Mouse (Mus musculus) neutrophil, adult 5-6 weeks (primary cell): ENCODE data around the gene Eif3f. TPM values are rescaled to one million over a fixed set of nuclear protein-coding genes. Genes with fewer than 3 reads are reported as not detected.

Experiments
- ATAC-seq: fragments of 151-379, 151-347 bp; 2 replicates; pipeline ENCODE4 v1.8.0; 2017; ENCODE audit warnings: mild to moderate bottlenecking, moderate TSS enrichment; ENCODE audit not compliant: insufficient number of reproducible peaks, poor library complexity, low FRiP score, severe bottlenecking; ENCODE audit errors: extremely low read depth
- total RNA-seq: library from RNA; stranded (forward); fragments of 200-1000 nt; gene quantifications from 2 replicates; pipeline ENCODE4 v1.2.3, GENCODE M21; 2017

The Eif3f gene
- total RNA-seq: 72.0 and 82.4 TPM in 2 replicates

DNA sequence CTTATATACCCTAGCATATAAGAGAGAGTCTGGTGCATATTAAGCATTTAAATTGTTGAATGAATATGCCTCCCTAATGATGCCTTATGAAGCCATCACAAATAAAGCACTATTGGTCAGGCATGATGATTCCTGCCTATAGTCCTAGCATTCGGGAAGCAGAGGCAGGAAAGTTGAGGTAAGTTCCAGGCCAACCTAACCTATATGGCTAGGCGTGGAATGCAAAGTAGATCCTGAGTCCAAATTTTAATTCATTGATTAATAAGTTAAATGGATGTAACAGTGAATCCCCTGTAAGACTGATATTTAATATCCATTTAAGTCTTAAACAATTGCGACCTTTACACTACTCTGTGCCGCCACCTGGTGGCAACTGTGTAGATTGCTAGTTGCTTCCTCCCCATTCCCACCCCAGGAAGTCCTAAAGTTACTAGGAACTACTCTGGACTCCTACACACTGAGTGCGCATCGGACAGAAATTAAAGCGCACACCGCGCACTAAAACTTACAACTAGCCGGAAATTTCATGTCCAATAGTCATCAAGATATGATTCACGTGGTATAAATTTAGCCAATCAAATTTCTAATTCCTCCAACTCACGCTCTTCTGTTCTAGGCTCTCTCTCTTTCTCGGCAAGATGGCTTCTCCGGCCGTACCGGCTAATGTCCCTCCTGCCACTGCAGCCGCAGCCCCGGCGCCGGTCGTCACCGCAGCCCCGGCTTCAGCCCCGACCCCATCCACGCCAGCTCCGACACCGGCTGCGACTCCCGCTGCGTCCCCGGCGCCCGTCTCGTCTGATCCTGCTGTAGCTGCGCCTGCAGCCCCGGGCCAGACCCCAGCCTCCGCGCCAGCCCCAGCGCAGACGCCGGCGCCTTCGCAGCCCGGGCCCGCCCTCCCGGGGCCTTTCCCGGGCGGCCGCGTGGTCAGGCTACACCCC lies at the start of gene Eif3f:
Eif3f (plus strand) TSS at position 624 of the 938 bp plus-strand sequence.
- peak; percentile 95 for ATAC-seq

DNA sequence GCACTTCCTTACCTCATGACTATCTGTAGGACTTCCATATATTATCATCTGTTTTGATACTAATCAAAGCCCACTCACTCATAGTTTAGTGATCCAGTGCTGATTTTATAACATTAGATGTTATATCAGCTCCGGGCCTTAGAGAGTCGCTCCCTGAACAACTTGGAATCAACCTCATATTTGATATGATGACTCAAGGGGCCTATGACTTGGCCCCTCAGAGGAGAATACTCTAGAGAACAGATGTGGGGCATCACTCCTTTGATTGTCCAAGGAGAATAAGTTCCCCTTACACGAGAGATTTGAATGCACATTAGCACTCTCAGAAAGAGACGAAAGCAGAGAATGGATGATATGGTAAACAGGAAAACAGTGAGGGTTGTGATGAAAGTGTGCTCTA lies 49.3 kb upstream of the Eif3f start, which contains the start of gene Olfr518:
Olfr518 (minus strand) TSS at position 101 of the 400 bp plus-strand sequence.
- ATAC-seq: no peak

DNA sequence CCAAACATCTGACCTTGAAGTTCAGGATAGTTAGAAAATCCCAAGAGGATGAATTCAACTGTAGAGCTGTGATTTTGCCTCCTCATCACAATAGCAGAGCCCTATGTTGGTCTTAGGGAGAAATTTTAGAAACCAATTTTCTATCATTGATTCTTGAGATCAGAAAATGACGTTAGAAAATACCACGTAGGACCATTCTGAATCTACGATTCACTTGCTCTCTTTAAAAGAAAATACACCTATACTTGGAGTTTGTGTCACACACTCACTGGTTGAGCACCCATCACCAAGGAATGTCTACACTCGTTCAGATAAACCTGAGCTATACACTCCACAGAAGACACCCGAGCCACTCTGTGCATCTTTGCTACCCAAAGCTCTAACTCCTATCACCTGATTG lies 39.9 kb upstream of the Eif3f start, which contains the start of gene Olfr519:
Olfr519 (minus strand) TSS at position 101 of the 400 bp plus-strand sequence.
- no peak for ATAC-seq

DNA sequence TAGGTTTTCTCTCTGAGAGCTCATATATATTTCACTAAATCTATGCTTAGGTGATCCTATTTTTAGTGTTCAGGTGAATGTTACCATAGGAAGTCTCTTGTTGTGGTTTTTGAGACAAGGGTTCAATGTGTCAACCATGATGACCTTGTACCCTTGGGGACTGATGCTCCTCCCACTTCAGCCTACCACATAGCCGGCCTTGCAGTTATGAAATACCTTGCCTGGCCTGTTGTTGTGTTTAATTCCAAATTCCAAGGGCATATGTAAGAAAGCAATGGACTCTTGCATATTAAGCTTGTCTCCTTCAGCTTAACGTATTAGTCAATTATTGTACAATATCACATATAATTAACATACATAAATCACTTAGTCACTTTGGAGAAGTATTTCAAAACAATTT lies 30.2 kb upstream of the Eif3f start:
- ATAC-seq: no peak

DNA sequence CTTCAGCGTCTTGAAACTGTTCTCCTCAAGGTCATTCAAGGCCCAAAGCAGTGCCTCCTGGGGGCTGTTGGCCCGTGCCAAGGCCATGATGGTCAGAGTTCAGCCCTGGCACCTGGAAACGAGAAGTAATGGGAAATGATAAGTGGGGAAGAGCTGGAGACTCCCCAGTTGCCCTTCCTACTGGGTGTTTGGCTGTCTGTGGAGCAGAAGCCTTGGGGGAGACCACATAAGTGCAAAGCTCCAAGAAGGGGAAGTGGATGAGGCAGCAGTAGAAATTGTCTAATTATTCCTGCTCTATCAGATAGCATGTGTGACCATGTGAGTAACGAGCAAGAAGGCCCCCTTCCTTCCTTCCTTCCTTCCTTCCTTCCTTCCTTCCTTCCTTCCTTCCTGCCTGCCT lies 7.2 kb upstream of the Eif3f start:
- ATAC-seq: no peak

DNA sequence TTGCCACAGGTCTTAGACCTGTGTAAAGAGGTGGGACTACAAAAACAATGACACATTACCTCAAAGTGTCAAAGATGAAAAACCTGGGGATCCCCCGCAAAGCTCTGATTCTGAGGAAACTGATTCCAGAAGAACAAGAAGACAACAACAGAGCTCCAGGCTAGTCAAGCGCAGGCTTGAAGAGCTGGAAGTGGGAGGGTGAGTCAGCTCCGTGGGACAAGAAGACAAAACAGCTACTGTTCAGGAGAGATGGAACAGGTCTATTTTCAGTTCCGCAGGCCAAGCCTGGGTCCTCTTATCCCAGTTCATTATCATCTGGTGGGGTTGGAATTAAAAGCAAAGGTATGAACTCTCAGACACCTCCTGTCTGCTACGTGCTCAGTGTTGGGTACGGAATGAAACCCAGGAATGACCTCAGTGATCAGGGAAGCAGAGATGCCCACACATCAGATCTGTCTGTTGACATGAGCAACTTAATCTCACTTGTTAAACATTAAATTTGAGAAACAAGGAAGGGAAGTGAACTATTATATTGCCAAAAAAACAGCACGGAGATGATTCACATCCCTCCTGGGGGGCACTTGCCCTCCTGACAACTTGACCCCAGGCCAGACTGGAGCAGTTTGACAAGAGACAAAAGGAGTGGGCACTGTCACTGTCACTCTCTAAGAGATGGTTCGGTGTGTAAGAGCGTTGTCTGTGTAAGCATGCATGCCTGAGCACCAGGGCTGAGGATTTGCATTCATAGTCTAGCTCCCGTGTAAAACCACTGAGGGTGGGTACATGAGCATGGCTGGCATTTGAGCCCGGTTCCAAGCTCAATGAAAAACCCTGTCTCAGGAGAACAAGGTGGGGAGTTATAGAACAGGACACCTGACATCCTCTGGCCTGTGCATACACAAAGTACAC lies 5.7 kb upstream of the Eif3f start:
- ATAC-seq: no peak

DNA sequence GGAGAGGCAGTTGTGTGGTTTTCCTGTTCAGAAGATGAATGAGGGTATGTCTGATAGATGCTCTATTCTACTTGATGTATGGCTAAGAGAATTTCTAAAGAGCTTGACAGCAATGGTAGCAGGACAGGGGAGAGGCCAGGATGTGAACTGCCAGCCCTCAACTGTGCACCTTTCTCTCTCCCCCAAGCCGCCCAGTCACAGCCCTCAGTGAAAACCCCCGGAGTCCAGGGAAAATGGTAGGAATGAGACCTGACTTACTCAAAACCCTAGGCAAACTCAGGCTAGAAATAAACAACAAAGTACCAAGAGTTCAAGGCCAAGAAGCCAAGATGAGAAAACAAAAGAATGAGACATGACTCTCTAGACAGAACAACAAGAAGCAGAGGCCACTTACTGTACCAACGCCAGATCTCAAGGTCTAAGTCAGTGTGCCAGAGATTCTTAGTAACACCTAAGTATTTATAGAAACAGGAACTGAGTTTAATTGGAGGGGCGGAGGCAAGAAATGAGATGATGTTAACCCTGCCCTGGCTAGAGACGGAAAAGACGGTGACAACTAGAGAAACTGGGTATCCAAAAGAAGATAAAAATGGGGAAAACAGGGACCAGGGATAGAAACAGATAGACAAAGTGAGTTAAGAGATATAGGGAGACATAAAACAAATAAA lies 4.4 kb upstream of the Eif3f start, which contains the start of gene Nlrp10:
Nlrp10 (minus strand) TSS at position 453 of the 668 bp plus-strand sequence.
- peak; percentile 33; the same call in 1 of the 2 replicates for ATAC-seq

DNA sequence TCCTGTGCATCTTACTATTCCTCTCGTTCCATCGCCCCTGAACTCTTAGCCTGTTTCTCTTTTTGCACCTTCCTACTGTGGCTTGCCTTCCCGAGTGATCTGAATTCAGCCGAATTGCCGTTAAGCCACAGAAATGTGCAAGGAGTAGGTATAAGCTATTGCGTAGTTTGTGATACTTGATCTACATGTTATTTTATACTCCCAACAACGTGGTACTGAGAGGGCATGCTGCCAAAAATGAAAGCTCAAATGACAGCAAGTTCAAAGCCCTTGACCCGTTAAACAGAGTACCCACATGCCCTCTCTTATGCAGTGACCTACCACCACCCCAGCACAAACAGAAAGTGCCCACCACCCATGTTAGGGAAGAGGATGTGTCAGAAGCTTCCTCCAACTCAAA lies 619 bp downstream of the Eif3f start:
- no peak for ATAC-seq

DNA sequence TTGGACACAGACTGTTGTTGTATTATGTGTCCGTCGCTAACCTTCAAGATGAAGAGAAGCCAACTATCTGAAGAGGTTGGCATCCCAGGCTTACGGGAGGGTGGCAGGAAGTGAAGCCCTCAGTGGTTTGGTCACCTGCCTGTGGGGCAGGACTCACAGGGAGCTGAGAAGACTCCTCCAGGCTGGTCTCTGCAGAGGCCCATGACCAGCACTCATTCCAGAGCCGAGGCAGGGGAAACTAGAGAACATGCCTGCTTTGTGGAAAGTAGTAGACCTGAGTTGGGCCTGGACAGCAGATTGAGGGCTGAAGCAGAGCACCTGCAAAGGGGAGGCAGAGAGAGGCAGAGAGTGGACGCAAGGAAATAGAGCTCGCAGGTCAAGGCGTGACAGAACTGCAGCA lies 1.2 kb downstream of the Eif3f start:
- ATAC-seq: no peak

DNA sequence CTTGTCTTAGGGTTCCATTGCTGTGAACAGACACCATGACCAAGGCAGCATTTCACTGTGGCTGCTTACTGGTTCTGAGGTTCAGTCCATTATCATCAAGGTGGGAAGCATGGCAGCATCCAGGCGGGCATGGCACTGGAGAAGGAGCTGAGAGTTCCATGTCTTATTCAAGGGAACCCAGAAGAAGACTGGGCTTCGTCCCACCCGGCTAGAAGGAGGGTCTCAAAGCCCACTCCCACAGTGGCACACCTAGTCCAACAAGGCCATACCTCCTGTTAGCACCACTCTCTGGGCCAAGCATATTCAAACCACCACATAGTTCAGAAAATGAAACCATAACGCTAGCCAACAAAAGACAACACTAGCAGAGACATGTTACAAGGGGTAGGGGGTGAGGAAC lies 2.4 kb downstream of the Eif3f start:
- ATAC-seq: no peak

DNA sequence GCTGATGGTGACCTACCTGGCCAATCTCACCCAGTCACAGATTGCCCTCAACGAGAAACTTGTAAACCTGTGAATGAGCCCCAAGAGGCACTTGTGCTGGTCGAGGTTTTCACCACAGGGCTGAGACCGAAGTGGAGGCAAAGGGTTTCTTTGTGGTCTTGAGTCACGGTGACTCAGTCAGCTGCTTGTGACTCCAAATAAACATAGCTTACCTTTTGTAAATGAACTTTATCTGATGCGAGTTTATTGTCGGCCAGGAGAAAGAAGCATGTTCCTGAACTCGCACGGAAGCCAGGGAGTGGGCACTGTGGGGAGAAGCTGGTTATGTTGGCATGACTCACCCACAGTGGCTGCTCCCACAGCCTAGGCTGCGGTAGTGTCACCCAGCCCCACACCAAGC lies 7.2 kb downstream of the Eif3f start:
- no peak for ATAC-seq

DNA sequence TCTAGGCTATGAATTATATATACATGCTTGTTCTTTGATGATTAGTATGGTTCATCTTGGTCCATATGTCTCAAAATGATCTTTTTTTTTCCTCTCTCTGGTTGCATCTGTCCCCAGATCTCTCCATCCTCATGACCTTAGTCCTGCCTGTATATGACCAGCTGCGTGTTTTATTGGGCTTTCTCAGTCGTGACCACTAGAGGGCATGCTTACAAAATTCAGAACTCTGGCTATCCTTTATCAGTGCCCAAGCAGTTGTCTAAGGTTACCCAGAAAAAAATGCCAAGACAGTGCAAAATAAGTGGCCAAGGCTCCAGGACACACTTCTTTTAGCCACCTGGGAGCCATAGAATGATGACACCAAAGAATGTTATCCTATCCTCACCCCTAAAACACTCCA lies 9.8 kb downstream of the Eif3f start:
- ATAC-seq: peak; percentile 54; the same call in 1 of the 2 replicates

DNA sequence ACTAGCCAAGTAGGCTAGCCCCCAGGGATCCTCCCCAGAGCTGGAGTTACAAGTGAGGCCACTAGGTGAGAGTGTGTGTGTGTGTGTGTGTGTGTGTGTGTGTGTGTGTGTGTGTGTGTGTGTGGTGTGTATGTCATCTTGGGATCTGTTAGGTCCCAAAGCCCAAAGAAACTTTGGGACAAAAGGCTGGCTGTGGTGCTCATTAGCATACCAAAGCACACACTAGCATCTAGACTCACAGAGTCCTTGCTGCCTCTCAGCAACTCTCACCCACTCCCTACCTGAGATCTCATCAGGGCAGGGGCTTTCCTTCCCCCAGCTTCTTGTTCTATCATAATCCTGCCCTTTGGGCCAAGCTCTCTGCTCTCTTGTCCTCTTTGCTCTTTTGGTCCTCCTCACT lies 14.4 kb downstream of the Eif3f start:
- no peak for ATAC-seq

DNA sequence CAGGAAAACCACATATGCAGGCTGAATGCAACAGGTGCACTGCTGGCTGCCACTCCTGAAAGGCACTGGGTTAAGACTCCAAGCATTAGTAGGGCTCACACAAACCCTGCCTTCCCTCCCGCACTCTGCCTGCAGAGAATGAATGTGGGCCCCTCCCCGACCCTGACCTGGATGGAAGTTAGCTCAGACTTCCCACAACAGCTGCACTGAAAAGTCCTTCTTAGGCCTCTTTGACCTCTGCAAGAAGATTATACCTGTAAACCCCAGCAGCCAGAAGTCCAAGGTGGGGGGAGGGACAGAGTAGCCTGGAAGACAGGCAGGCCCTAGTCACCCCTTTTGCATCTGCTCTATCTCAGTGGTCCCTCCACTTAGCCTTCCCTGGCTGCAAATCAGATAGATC lies 15.1 kb downstream of the Eif3f start:
- ATAC-seq: no peak

DNA sequence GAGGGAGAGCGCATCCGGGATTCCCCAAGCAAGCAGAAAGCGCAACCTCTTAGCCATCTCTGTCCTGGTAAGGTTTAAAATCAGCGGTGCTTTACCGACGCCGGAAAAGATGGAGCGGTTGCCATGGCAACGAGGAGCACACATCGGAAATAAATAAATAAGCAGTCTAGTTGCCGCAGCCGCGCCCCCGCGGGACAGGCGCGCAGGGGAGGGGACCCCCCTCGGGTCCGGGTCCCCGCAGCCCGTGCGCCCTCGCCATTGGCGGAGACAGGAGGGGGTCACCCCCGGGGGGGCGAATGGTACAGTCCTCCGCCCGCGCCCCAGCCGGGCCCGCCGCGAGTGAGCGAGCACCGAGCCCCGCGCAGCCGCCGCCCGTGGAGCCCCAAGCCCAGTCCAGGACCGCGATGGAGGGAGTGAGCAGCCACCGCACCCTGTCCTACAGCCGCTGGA lies 16.1 kb downstream of the Eif3f start, which contains the start of gene Tub:
Tub (plus strand) TSS at position 27 of the 450 bp plus-strand sequence.
- peak; percentile 51; the same call in 1 of the 2 replicates for ATAC-seq

DNA sequence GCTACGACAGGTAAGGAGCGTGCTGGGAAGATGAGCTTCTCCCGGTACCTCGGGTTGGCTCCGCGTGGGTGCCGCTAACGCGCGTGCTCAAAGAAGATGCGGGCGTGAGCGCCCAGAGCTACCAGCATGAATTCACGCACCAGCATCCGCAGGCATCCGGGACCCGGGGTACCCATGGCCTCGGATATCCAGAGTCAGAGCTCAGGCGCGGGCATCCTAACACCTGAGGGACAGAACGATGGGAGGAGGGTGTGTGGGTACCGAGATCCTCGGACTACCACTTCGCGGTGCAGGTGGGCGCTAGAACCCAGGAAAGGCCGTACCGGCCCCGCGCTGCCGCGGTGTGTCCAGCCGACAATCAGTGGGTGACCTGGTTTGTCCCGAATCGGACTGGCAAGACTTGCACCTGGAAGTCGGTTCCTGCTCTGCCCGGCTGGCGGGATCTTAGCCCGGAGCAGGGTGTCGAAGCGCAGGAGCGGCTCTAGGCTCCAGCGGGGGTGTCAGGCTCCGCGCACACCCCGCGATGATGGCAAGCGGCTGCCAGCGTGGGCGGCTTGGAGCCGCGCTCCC lies 16.6 kb downstream of the Eif3f start:
- ATAC-seq: no peak

DNA sequence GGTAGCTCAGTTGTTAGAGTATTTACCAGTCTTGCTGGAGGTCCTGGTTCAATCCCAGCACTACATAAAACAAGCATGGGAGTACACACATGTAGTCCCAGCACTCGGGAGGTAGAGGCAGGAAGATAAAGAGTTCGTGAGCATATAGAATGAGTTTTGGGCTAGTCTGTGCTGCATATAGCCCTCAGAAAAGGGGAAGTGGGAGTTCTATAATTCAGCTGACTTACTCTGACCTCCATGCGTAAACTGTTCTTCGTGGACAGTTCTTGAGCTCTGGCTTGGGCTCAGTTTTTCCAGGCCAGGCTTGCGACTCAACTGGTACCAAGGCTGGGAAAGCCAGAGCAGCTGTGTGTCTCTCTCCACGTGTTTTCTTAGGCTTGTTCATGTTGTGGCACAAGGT lies 18.6 kb downstream of the Eif3f start:
- 0 out of 2 replicates have a peak, but pooled peaks have one; percentile 30 for ATAC-seq

DNA sequence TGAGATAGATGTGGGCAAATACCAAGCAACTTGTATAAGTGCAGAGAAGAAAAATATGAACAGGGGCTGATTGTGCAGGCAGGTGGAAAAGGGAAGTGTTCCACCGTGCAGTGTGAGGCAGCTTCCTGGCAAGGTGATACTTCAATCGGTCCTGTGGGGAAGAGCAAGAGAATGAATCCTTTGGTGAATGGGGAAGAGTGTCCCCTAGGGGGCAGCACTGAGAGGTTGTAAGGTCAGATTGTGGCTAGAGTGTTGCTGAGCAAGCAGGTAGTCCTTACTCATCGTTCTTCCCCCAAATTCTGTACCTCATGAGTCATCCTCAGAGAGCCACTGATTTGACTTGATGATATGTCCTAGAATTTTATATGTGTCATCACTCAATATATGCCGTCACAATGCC lies 20.0 kb downstream of the Eif3f start:
- peak; percentile 40; the same call in 1 of the 2 replicates for ATAC-seq
